Mouse (Mus musculus) retina, postnatal 7 days (tissue): ENCODE data around the gene Irgc1.
"Not testable (repeated sequence)": the region's sequence is repeated elsewhere in the genome, so short reads cannot be mapped to it uniquely, and the experiment has no call there.

Experiments
- DNase-seq: peaks from one replicate; pipeline ENCODE4 v3.0.0-alpha.2; 2012; ENCODE audit warnings: low read depth, low spot score

The Irgc1 gene

DNA sequence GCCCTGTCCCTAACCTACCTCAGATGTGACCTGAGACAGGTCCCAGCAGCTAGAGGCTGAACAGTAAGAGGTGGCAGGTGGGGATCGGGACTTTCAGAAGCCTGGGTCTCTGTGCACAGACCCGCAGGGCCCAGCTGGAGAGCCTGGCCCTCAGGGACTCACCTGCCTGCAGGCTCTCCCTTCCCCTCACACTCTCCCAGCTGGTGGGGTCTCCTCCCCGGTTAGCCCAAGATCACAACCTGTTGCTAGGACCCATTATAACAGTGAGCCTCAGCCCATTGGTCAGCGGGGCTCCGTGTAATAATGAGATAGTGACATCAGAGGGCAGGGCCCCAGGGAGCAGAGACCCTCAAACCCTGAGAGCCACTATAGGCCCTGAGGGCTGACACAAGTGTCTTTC lies 16.8 kb downstream of the Irgc1 start:
- DNase-seq: no peak

GRCm38 (mm10) chr7:24431713-24432112 lies 20.4 kb downstream of the Irgc1 start:
- DNase-seq: no peak

DNA sequence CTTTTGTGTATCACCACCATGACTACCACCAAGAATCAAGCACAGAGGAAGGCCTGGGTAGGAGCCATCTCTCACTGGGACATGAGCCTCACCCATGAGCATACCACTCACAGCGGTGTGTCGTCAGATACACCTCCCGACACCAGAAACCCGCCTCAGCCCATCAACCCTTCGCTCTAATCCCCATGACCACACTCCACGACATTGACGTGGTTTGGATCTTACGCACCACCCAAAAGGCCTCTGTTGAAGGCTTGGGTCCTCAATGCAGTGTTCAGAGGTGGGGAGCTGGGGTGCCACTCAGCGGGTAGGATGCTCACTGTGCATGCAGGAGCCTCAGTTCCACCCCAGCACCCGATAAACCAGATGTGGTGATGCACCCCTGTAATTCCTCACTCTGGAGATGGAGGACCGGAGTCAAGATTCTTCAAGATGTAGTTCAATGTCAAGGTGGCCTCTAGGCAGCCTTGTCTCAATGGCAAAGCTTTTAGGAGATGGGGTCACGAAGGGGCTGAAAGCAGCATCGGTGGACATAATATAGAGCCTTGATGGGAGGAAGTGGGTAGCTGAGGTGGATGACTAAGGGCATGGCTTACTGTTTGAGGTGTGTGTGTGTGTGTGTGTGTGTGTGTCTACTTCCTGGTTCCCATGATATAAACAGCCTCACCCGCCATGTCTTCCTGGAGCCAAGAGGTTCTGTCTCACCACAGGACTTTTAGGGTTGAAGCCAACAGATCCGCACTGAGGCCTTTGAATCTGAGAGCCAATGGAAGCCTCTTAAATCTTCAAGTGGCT lies 21.3 kb downstream of the Irgc1 start:
- no peak for DNase-seq

- no peak for DNase-seq
Measured at GRCm38 (mm10) chr7:24429413-24430112, 22.5 kb downstream of the Irgc1 start.

GRCm38 (mm10) chr7:24428725-24429124 lies 23.4 kb downstream of the Irgc1 start:
- DNase-seq: no peak

- no peak for DNase-seq
Measured at GRCm38 (mm10) chr7:24427168-24427567, 24.9 kb downstream of the Irgc1 start.

GRCm38 (mm10) chr7:24425919-24426318 lies 26.2 kb downstream of the Irgc1 start:
- DNase-seq: no peak

DNA sequence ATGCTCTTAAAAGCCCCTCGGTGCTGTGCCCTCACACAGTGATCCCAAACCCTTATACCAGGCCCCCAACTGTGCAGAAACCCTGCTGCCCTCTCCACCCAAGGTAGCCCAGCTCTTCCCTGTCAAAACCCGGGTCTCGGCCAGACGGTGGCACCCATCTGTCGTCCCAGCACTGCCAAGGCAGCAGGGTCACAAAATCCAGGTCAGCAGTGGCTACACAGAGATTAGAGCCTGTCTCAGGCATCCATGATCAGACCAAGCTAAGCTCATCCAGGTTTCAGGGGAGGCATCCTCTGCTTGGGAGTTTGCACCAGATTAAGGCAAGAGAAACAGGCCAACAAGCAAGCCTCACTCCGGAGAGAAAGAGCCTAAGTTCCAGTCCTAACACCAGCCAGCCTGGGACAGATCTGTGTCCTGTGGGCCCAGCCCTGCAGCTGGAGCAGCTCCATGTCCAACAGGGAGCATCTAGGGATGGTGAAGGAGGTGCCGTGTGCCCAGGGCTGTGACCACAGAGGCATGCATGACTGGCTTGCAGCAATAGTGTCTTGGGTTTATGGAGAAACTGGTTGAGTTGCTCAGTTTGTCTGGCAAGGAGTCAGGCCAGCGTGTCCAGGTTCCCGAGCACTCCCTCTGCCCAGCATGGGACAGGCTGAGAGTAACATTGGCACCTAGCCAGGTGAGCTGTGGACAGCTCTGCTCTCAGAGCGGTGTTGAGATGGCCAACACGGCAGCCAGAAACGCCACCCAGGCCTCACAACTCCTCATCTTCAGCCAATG lies 28.0 kb downstream of the Irgc1 start:
- peak; percentile 53 for DNase-seq

- no peak for DNase-seq
Measured at GRCm38 (mm10) chr7:24423107-24423763, 28.9 kb downstream of the Irgc1 start.

DNA sequence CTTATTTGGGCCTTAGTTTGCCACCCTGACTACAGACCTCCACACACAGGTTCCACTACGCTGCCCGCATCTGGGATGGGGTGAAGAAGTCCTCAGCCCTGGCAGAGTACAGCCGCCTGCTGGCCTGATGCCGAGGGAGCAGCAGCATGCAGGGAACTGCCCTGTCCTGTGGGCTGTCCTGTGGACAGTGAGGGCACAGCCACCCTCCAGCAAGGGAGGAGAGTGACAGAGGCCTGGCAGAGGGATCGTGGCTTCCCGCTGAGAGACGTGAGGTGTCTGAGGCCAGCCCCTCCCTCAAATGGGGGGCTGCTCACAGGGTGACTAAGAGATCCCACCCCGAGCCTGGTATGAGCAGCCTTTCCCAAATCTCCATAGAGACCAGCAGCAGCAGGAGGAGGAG lies 29.8 kb downstream of the Irgc1 start:
- no peak for DNase-seq

DNA sequence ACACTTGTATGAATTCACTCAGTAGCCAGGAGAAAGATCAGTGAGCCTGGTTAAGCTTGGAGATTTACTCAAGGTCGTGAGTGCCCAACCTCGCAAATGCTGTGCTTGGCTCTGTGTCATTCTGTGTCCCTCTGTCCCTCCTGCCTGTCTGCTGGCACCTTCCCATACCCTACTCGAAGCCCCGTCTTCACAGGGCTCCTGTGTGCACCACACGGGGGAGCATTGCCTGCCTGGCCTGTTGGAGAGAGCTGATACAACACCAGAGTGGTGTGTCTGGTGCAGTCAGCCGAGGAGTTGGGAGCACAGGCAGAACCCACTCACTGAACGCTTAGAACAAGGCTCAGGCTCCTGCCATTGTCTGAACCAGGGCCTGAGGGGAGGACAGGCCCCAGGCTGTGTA lies 30.4 kb downstream of the Irgc1 start:
- no peak for DNase-seq

GRCm38 (mm10) chr7:24419579-24419978 lies 32.5 kb downstream of the Irgc1 start:
- no peak for DNase-seq

DNA sequence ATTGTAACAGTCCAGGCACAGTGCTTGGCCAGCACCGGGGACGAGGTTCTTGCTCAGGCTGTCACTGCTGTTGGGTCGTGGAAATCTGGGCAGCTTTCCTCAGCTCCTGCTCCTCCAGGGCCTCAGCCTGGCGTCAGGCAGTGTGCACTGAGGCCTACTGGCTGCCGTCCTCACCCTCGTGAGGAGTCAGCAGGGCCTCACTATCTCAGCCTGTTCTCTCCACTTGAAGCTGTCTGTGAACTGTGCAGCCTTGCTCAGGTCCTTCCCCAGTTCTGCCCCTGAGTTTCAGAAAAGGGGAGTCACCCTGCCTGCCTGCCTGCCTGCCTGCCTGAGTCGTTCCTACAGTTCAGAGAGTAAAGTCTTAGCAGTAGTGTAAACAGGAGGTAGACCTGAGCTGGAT lies 36.8 kb downstream of the Irgc1 start:
- DNase-seq: no peak

DNA sequence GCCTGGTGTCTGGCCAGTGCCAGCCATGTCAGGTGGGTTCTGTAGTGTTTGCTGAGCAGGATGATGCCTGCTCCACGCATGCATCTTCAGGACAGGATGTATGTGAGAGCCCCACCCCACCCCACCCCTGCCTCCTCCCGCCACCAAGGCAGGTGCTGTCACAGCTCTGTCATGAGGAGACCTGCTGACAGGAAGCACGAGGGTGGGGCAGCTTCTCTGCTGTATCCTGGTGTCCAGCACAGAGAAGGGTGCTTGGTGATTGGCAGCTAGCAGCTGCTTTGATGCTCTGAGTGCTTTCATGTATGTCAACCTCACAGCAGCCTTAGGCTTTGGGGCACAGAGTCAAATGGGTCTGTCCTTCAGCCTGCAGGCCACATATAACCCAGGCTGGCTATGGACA lies 38.5 kb downstream of the Irgc1 start:
- DNase-seq: no peak

GRCm38 (mm10) chr7:24410831-24411230 lies 41.3 kb downstream of the Irgc1 start:
- no peak for DNase-seq

DNA sequence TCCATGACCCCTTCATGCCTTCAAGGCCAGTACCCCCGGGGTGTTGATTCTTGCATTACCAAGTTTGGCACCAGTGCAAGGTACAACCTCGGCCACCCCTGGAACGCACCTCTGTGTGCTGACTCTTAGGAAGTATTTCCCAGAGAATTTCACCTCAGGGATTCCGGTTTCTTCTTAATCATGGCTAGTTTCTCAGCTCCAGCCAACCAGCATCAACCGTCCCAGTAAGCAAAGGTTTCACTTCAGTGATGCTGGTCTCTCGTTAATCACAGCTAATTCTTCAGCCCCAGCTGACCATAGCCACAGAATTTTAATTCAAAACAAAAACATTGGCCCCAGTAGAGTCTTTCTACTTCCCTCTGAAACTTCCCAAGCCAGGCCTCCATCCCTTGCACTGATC lies 42.0 kb downstream of the Irgc1 start:
- no peak for DNase-seq

DNA sequence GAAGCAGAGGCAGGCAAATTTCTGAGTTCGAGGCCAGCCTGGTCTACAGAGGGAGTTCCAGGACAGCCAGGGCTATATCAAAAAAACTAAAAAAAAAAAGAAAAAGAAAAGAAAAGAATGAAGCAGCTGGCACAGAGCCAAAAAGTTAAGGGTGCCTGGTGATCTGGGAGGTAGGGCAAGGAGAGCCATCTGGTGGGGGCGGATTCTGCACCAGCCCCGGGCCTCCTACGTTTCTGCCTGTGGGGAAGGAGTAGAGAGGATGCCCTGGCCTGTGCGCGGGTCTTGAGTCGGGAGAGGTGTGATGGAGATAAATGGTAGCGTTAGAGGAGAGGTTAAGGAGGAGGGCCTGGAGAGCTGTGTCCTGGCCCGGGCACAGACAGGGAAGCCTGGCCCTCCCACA lies 43.9 kb downstream of the Irgc1 start:
- no peak for DNase-seq

DNA sequence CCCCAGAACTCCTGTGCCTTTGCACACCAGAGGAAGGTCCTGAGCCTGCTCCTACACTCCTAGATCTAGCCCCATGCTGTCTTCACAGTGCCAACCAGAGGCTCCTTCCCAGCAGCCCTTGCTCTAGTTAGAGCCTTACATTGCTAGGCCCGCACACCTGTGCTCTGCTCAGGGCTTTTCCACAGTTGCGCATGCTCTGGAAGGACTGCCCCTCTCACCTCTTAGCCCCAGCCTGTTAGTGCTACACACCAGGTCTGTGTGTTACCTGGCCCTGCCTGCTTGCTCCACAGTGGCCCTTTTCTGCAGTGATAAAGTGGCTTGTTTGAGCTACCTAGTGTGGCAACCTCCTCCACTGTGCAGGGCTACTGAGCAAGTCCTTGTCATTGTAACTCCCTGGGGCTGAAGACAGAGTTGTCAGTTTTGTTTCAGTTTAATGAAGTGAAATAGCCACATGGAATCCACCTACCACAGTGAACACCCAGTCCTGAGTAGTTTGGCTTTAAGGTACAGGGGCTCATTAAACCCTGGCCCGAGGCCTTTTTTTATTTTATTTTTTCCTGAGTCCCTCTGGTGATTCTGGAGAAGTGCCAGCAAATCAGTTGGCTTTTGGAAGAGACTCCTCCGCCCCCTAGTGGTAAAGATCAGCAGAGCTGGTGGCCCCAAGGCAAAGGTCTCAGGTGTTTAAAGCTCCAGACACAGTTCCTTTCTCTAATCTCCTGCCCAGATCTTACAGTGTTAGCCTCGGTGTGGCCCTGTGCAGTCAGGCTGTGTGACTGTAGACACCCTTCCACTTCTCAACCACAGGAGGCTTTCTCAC lies 45.4 kb downstream of the Irgc1 start:
- peak; percentile 76 for DNase-seq

DNA sequence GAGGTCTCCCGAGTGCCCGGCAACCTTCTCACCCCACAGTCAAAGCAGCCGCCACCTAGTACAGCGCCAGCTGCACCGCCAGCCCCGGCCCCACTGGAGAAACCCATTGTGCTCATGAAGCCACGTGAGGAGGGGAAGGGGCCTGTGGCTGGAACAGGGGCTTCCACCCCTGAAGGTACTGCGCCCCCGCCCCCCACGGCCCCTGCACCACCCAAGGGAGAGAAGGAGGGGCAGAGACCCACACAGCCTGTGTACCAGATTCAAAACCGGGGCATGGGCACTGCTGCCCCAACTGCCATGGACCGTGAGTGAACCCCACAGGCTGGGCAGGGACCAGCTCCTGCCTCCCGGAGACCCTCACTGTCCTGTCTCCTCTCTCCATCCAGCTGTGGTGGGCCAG lies 46.4 kb downstream of the Irgc1 start:
- DNase-seq: no peak

- DNase-seq: no peak
Measured at GRCm38 (mm10) chr7:24402851-24403250, 49.2 kb downstream of the Irgc1 start.

GRCm38 (mm10) chr7:24400489-24400888 lies 51.6 kb downstream of the Irgc1 start:
- DNase-seq: not testable (repeated sequence)
